Mouse (Mus musculus): ENCODE results near the gene Naa50. TPM values are rescaled to one million over a fixed set of nuclear protein-coding genes. Genes with fewer than 3 reads are reported as not detected.

Naa50 gene
- 0.89 and 1.7 TPM in 2 replicates for polyA plus RNA-seq (2012)

- Histone ChIP-seq H3K36me3 (ENCODE audit: control insufficient read depth) (peaks cover 2% of the 10 kb centered on the region; the same call in 1 of the 2 replicates), H3K9me3 (ENCODE audit: control insufficient read depth, low read length) (no peaks in the 10 kb centered on the region), H3K4me3 (replicated peaks) (peak within 1 kb of the TSS; percentile 89), H3K27me3 (ENCODE audit: control insufficient read depth) (no peaks in the 10 kb centered on the region), H3K4me1 (ENCODE audit: control insufficient read depth) (peaks cover 45% of the 10 kb centered on the region)
- TF ChIP-seq GATA1 (IDR thresholded peaks at IDR 0.05; ENCODE audit: low read length), result no peak
- TF ChIP-seq TAL1 (IDR thresholded peaks at IDR 0.05; ENCODE audit: low read length), result no peak
Observed at GRCm38 (mm10) chr16:44139536-44140185, at the start of gene Naa50, which contains the start of gene Atp6v1a. Naa50 (plus strand) TSS chr16:44139830. Atp6v1a (minus strand) TSS chr16:44139705.

GRCm38 (mm10) chr16:44099377-44099776, 40.3 kb upstream of the Naa50 start:
- no peaks in the 10 kb centered on the region for H3K9me3 ChIP-seq (ENCODE audit: control insufficient read depth, low read length)
- H3K4me1 ChIP-seq (ENCODE audit: control insufficient read depth), result no peaks in the 10 kb centered on the region
- no peak for TF ChIP-seq GATA1 (IDR thresholded peaks at IDR 0.05; ENCODE audit: low read length)
- H3K27me3 ChIP-seq (ENCODE audit: control insufficient read depth), result no peaks in the 10 kb centered on the region
- H3K36me3 ChIP-seq (ENCODE audit: control insufficient read depth), result peaks cover 82% of the 10 kb centered on the region
- no peak overlapping the region for H3K4me3 ChIP-seq (replicated peaks)

GRCm38 (mm10) chr16:44101181-44101710, 38.4 kb upstream of the Naa50 start:
- H3K4me1 ChIP-seq (ENCODE audit: control insufficient read depth), result no peaks in the 10 kb centered on the region
- H3K4me3 ChIP-seq (replicated peaks), result no peak overlapping the region
- TF ChIP-seq GATA1 (IDR thresholded peaks at IDR 0.05; ENCODE audit: low read length) (no peak), TAL1 (IDR thresholded peaks at IDR 0.05; ENCODE audit: low read length) (no peak)
- H3K36me3 ChIP-seq (ENCODE audit: control insufficient read depth), result peaks cover 70% of the 10 kb centered on the region
- no peaks in the 10 kb centered on the region for H3K9me3 ChIP-seq (ENCODE audit: control insufficient read depth, low read length)
- H3K27me3 ChIP-seq (ENCODE audit: control insufficient read depth), result no peaks in the 10 kb centered on the region

GRCm38 (mm10) chr16:44102925-44103324, 36.7 kb upstream of the Naa50 start:
- H3K9me3 ChIP-seq (ENCODE audit: control insufficient read depth, low read length), result no peaks in the 10 kb centered on the region
- peaks cover 72% of the 10 kb centered on the region for H3K36me3 ChIP-seq (ENCODE audit: control insufficient read depth)
- H3K4me1 ChIP-seq (ENCODE audit: control insufficient read depth), result no peaks in the 10 kb centered on the region
- no peak for TF ChIP-seq GATA1 (IDR thresholded peaks at IDR 0.05; ENCODE audit: low read length)
- no peak for TF ChIP-seq TAL1 (IDR thresholded peaks at IDR 0.05; ENCODE audit: low read length)
- no peaks in the 10 kb centered on the region for H3K27me3 ChIP-seq (ENCODE audit: control insufficient read depth)
- H3K4me3 ChIP-seq (replicated peaks), result no peak overlapping the region

- Histone ChIP-seq H3K36me3 (ENCODE audit: control insufficient read depth) (peaks cover 72% of the 10 kb centered on the region), H3K9me3 (ENCODE audit: control insufficient read depth, low read length) (no peaks in the 10 kb centered on the region), H3K27me3 (ENCODE audit: control insufficient read depth) (no peaks in the 10 kb centered on the region), H3K4me1 (ENCODE audit: control insufficient read depth) (no peaks in the 10 kb centered on the region), H3K4me3 (replicated peaks) (no peak overlapping the region)
- TF ChIP-seq TAL1 (IDR thresholded peaks at IDR 0.05; ENCODE audit: low read length) (no peak), GATA1 (IDR thresholded peaks at IDR 0.05; ENCODE audit: low read length) (no peak)
Observed at GRCm38 (mm10) chr16:44103806-44104766, 35.5 kb upstream of the Naa50 start.

- H3K9me3 ChIP-seq (ENCODE audit: control insufficient read depth, low read length), result no peaks in the 10 kb centered on the region
- H3K36me3 ChIP-seq (ENCODE audit: control insufficient read depth), result peaks cover 73% of the 10 kb centered on the region
- TF ChIP-seq TAL1 (IDR thresholded peaks at IDR 0.05; ENCODE audit: low read length), result no peak
- TF ChIP-seq GATA1 (IDR thresholded peaks at IDR 0.05; ENCODE audit: low read length), result no peak
- no peaks in the 10 kb centered on the region for H3K4me1 ChIP-seq (ENCODE audit: control insufficient read depth)
- no peak overlapping the region for H3K4me3 ChIP-seq (replicated peaks)
- no peaks in the 10 kb centered on the region for H3K27me3 ChIP-seq (ENCODE audit: control insufficient read depth)
Observed at GRCm38 (mm10) chr16:44105211-44105610, 34.4 kb upstream of the Naa50 start.

GRCm38 (mm10) chr16:44109002-44109401, 30.6 kb upstream of the Naa50 start:
- Histone ChIP-seq H3K9me3 (ENCODE audit: control insufficient read depth, low read length) (no peaks in the 10 kb centered on the region), H3K27me3 (ENCODE audit: control insufficient read depth) (no peaks in the 10 kb centered on the region), H3K36me3 (ENCODE audit: control insufficient read depth) (peaks cover 67% of the 10 kb centered on the region), H3K4me1 (ENCODE audit: control insufficient read depth) (no peaks in the 10 kb centered on the region), H3K4me3 (replicated peaks) (no peak overlapping the region)
- no peak for TF ChIP-seq TAL1 (IDR thresholded peaks at IDR 0.05; ENCODE audit: low read length)

GRCm38 (mm10) chr16:44119753-44120501, 19.7 kb upstream of the Naa50 start:
- Histone ChIP-seq H3K36me3 (ENCODE audit: control insufficient read depth) (peaks cover 11% of the 10 kb centered on the region), H3K4me1 (ENCODE audit: control insufficient read depth) (no peaks in the 10 kb centered on the region), H3K27me3 (ENCODE audit: control insufficient read depth) (no peaks in the 10 kb centered on the region), H3K4me3 (replicated peaks) (no peak overlapping the region), H3K9me3 (ENCODE audit: control insufficient read depth, low read length) (no peaks in the 10 kb centered on the region)
- no peak for TF ChIP-seq TAL1 (IDR thresholded peaks at IDR 0.05; ENCODE audit: low read length)
- no peak for TF ChIP-seq GATA1 (IDR thresholded peaks at IDR 0.05; ENCODE audit: low read length)
